In the genomic region with DNA sequence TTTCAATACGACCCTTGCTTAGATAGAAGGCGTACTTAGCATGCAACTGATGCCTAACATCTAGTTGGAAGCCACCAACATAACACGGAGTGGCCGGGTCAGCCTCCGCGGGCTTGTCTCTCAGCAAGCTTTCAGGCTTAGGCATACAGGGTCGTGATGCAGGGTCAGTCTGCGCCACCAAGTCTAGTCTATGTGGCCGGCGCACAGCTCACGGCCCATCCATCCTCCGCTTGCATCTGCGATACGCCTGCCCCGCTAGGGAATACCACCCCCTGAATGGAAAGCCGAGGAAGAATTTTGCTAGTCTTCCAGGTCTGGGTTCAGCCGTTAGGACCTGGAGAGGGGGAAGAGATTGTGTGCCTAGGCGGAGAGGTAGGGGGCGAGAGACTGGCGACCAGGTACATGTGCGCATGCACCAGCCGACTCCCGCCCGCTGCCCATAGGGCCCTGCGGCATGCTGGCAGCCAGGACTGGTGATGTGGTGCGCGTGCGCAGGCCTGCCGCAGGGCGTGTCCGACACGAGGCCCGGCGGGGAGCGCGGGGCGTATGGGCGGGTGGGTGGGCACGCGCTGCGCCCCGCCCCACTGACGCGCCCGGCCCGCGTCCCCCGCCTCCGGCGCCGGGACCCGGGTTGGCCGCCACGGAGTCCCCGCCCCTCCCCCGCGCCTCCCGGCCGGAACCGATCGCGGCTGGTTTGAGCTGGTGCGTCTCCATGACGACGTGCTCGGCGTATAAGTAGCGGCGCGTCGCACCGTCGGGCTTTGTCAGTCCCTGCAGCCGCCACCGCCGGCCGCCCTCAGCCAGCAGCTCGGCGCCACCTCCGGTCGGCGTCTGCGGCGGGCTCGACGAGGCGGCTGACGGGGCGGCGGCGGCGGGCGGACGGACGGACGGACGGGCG, we compare ENCODE assay signal across 7 mouse cellular contexts. TPM values are rescaled to one million over a fixed set of nuclear protein-coding genes. Genes with fewer than 3 reads are reported as not detected.
DNase-seq lines count a peak whose midpoint lies in the region; ATAC-seq lines count a peak whose summit lies in the region.

TSS of gene Odc1 (plus strand) at position 586 of the 898 bp plus-strand sequence.

- under 1% methylated on average over 89 of the region's 98 CpGs for WGBS in embryonic facial prominence, embryonic 12.5 days
- WGBS in limb, embryonic 13.5 days, result 1% methylated on average over 73 of the region's 98 CpGs
- WGBS in midbrain, embryonic 16.5 days, result 1% methylated on average over 73 of the region's 98 CpGs

- H3K27ac ChIP-seq in embryonic facial prominence, embryonic 12.5 days, result peak within 1 kb of the TSS; percentile 91
- peak within 1 kb of the TSS; percentile 81 for H3K27ac ChIP-seq in limb, embryonic 13.5 days
- H3K27ac ChIP-seq in midbrain, embryonic 16.5 days (ENCODE audit: low read length), result peak within 1 kb of the TSS; percentile 90

- peaks cover 25% of the 10 kb centered on the region for H3K36me3 ChIP-seq in embryonic facial prominence, embryonic 12.5 days
- peaks cover 28% of the 10 kb centered on the region for H3K36me3 ChIP-seq in limb, embryonic 13.5 days
- no peaks in the 10 kb centered on the region; the same call in 1 of the 2 replicates for H3K36me3 ChIP-seq in midbrain, embryonic 16.5 days (ENCODE audit: control insufficient read depth, insufficient read depth, low read length)

- H3K9ac ChIP-seq in embryonic facial prominence, embryonic 12.5 days, result peak within 1 kb of the TSS; percentile 94
- peak within 1 kb of the TSS; percentile 93 for H3K9ac ChIP-seq in limb, embryonic 13.5 days
- H3K9ac ChIP-seq in midbrain, embryonic 16.5 days (ENCODE audit: low read depth, low read length), result peak within 1 kb of the TSS; percentile 87

- H3K9me3 ChIP-seq in embryonic facial prominence, embryonic 12.5 days, result no peaks in the 10 kb centered on the region
- no peaks in the 10 kb centered on the region for H3K9me3 ChIP-seq in limb, embryonic 13.5 days
- H3K9me3 ChIP-seq in midbrain, embryonic 16.5 days (replicated peaks; ENCODE audit: control insufficient read depth, low read length, poor library complexity, severe bottlenecking), result no peaks in the 10 kb centered on the region

- peak; percentile 96 for ATAC-seq in embryonic facial prominence, embryonic 12.5 days (ENCODE audit: insufficient number of reproducible peaks, insufficient read depth, low FRiP score, low TSS enrichment)
- ATAC-seq in limb, embryonic 13.5 days (ENCODE audit: low FRiP score, low read depth), result peak; percentile 97
- ATAC-seq in midbrain, embryonic 16.5 days, result peak; percentile 96

- H3K4me1 ChIP-seq in embryonic facial prominence, embryonic 12.5 days, result peaks cover 11% of the 10 kb centered on the region; the same call in 1 of the 2 replicates
- peaks cover 13% of the 10 kb centered on the region for H3K4me1 ChIP-seq in limb, embryonic 13.5 days
- peaks cover 16% of the 10 kb centered on the region for H3K4me1 ChIP-seq in midbrain, embryonic 16.5 days (ENCODE audit: control insufficient read depth, insufficient read depth, low read length)

- DNase-seq in adrenal gland, postnatal 25 days, result peak; percentile 99
- peak; percentile 96 to 98 for DNase-seq in heart, adult 18-20 months
- DNase-seq in kidney, adult 8-10 months, result peak; percentile 96 to 97
- peak; percentile 99 for DNase-seq in spleen, postnatal 10 days (ENCODE audit: low spot score in 2 of 2)

- H3K4me3 ChIP-seq in embryonic facial prominence, embryonic 12.5 days, result peak within 1 kb of the TSS; percentile 91
- peak within 1 kb of the TSS; percentile 91 for H3K4me3 ChIP-seq in limb, embryonic 13.5 days
- H3K4me3 ChIP-seq in midbrain, embryonic 16.5 days (ENCODE audit: low read depth, low read length), result peak within 1 kb of the TSS; percentile 89

- peak within 1 kb of the TSS; percentile 73 for H3K4me2 ChIP-seq in embryonic facial prominence, embryonic 12.5 days (replicated peaks)
- peak within 1 kb of the TSS; percentile 81 for H3K4me2 ChIP-seq in limb, embryonic 13.5 days (replicated peaks)
- peak within 1 kb of the TSS; percentile 92 for H3K4me2 ChIP-seq in midbrain, embryonic 16.5 days (ENCODE audit: low read length)

- no peaks in the 10 kb centered on the region for H3K27me3 ChIP-seq in embryonic facial prominence, embryonic 12.5 days
- no peaks in the 10 kb centered on the region for H3K27me3 ChIP-seq in limb, embryonic 13.5 days
- H3K27me3 ChIP-seq in midbrain, embryonic 16.5 days (ENCODE audit: control insufficient read depth, insufficient read depth, low read depth, low read length), result no peaks in the 10 kb centered on the region

RNA-seq across cellular contexts. Expression of gene Odc1, which starts in this region (rescaled TPM):
- 289 and 311 TPM in 2 replicates for total RNA-seq in adrenal gland, postnatal 25 days (2021)
- polyA plus RNA-seq in embryonic facial prominence, embryonic 12.5 days (2016; fragmentation: Nextera tagmentation; extraction: Ambion mirVana), result 272 and 277 TPM in 2 replicates
- total RNA-seq in heart, adult 18-20 months (2021), result 10 to 100 TPM; 61.5 to 71.5 TPM
- polyA plus RNA-seq in limb, embryonic 13.5 days (2015; fragmentation: Nextera tagmentation; extraction: Ambion mirVana), result 185 and 191 TPM in 2 replicates
- polyA plus RNA-seq in midbrain, embryonic 16.5 days (2015; fragmentation: Nextera tagmentation; extraction: Ambion mirVana), result 113 and 132 TPM in 2 replicates

Comparison
In these comparisons a context has a peak if more than half of its experiments do, and no peak if none do; other contexts are left out.
1. Peak in every context shown above with its lines: DNase-seq, ATAC-seq, H3K4me3 ChIP-seq and H3K27ac ChIP-seq.